Mouse (Mus musculus) testis, adult 2 months (tissue): ENCODE data around the gene Dcbld2. TPM values are rescaled to one million over a fixed set of nuclear protein-coding genes. Genes with fewer than 3 reads are reported as not detected.

Experiments
- H3K27ac ChIP-seq: fragments of 200-500 bp; 2 replicates; pipeline ENCODE4 v1.5.1; 2012; ENCODE audit warnings: low read depth, low read length; ENCODE audit not compliant: control insufficient read depth, insufficient read depth
- H3K27me3 ChIP-seq: fragments of 200-500 bp; 2 replicates; pipeline ENCODE4 v1.6.1; 2012; ENCODE audit warnings: mild to moderate bottlenecking, low read length, moderate library complexity; ENCODE audit not compliant: control insufficient read depth, insufficient read depth
- H3K36me3 ChIP-seq: fragments of 200-500 bp; 2 replicates; pipeline ENCODE4 v1.6.1; 2012; ENCODE audit warnings: mild to moderate bottlenecking, low read length; ENCODE audit not compliant: control insufficient read depth, insufficient read depth
- H3K4me1 ChIP-seq: fragments of 200-500 bp; 2 replicates; pipeline ENCODE4 v1.6.1; 2012; ENCODE audit warnings: low read length; ENCODE audit not compliant: control insufficient read depth, insufficient read depth
- H3K4me3 ChIP-seq: fragments of 200-500 bp; 2 replicates; pipeline ENCODE4 v1.5.1; 2012; ENCODE audit warnings: low read depth, mild to moderate bottlenecking, low read length, moderate library complexity, mixed read lengths; ENCODE audit not compliant: control insufficient read depth
- CTCF ChIP-seq: fragments of 200-500 bp; IDR thresholded peaks from 2 replicates; pipeline ENCODE4 v1.5.1; 2012; ENCODE audit warnings: low read depth, mild to moderate bottlenecking, inconsistent platforms, low read length, moderate library complexity; ENCODE audit not compliant: control insufficient read depth, insufficient read depth, insufficient replicate concordance
- POLR2A ChIP-seq: fragments of 200-500 bp; IDR thresholded peaks from 2 replicates; pipeline ENCODE4 v1.6.1; 2012; ENCODE audit warnings: low read depth, mild to moderate bottlenecking, inconsistent platforms, low read length, moderate library complexity; ENCODE audit not compliant: control insufficient read depth
- polyA plus RNA-seq: library from polyadenylated mRNA; depleted of rRNA; stranded (reverse); fragments of >200 nt; gene quantifications from 2 replicates; pipeline ENCODE4 v1.2.3, GENCODE M21; 2012; rRNA removed

Dcbld2 gene
- polyA plus RNA-seq = 19.6 and 24.4 TPM in 2 replicates

DNA sequence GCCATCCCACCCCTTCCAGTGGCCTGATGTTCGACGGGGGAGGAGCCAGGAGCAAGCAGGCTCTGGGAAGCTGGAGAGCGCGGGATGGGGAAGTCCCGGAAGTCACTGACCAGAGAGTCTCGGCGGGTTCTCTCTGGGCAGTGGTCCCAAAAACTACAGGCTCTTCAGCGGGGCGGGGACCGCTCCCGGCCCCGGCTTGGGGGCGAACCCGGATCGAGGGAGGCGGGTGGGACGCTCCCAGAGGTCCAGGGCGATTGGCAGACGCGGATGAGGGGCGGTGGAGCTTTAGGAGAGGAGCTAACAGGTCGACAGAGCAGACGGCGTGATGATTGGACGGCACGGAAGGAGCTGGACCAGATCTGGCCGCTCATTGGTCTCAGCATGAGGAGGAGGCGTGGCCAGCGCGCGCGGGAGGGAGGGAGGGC lies at the start of gene Dcbld2:
TSS of gene Dcbld2 (plus strand) at position 382 of the 425 bp plus-strand sequence.
- Histone ChIP-seq H3K27ac (peak within 1 kb of the TSS; percentile 70), H3K36me3 (no peaks in the 10 kb centered on the region), H3K4me1 (no peaks in the 10 kb centered on the region), H3K4me3 (peak within 1 kb of the TSS; percentile 92), H3K27me3 (no peaks in the 10 kb centered on the region)
- TF ChIP-seq POLR2A (no peak), CTCF (no peak)

- Histone ChIP-seq H3K4me3 (no peak overlapping the region), H3K4me1 (no peaks in the 10 kb centered on the region), H3K27me3 (no peaks in the 10 kb centered on the region), H3K36me3 (no peaks in the 10 kb centered on the region), H3K27ac (no peak overlapping the region)
- TF ChIP-seq POLR2A (no peak), CTCF (no peak)
Observed at GRCm38 (mm10) chr16:58377170-58377569, 31.1 kb upstream of the Dcbld2 start.

GRCm38 (mm10) chr16:58377756-58378503 lies 30.3 kb upstream of the Dcbld2 start:
- H3K36me3 ChIP-seq = no peaks in the 10 kb centered on the region
- no peaks in the 10 kb centered on the region for H3K4me1 ChIP-seq
- no peak overlapping the region for H3K4me3 ChIP-seq
- H3K27me3 ChIP-seq = no peaks in the 10 kb centered on the region
- TF ChIP-seq CTCF (no peak), POLR2A (no peak)
- no peak overlapping the region for H3K27ac ChIP-seq

GRCm38 (mm10) chr16:58386241-58386757 lies 21.9 kb upstream of the Dcbld2 start:
- Histone ChIP-seq H3K4me1 (no peaks in the 10 kb centered on the region), H3K27ac (no peak overlapping the region), H3K27me3 (no peaks in the 10 kb centered on the region), H3K4me3 (no peak overlapping the region), H3K36me3 (no peaks in the 10 kb centered on the region)
- TF ChIP-seq POLR2A = no peak
- no peak for TF ChIP-seq CTCF

DNA sequence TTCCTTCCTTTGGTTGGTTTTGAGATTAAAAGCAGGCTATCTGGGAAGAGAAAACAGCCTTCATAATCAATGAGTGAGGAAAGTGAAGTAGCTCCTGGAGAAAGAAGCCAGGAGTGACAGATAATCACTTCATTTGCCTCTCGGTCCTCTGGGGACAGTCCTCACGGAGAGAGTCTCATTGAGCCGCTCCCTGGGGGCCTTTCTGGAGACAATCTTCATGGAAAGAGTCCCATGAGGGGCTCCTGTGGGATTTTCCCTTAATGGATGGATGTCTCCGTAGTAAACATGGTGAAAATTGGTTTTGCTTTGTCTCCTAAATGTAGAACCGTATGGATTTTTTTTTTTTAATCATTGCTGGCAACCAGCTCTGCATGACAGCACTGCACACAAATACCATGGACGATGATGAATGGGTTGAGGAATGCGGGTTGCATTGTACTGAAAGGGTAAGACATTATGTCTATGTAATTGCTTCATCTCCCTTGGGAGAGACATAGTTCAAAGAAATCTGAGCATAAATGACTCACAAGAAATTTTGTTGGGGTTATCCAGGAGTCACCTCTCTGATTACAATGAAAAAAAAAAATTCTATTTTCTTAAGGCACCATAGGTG lies 19.0 kb upstream of the Dcbld2 start:
- no peaks in the 10 kb centered on the region for H3K4me1 ChIP-seq
- no peak overlapping the region for H3K27ac ChIP-seq
- TF ChIP-seq POLR2A (no peak), CTCF (no peak)

DNA sequence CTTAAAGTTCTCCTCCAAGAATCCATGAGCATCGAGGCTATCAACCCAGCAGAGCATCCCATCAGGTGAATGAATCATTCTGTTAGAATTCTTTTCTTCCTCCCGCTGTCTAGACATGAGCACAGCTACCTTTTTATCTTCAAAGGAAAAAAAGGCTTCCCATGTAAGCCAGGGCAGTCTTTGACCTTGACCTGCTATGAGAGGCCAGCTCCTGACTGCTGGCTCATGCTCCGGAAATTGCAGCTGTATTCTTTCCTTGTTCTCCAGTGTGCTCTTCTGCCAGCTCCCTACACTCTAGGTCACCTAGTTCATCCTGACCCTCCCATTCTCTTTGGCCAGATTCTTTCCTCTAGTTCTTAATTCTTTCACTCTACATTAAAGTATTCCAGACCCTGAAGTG lies 15.2 kb upstream of the Dcbld2 start:
- Histone ChIP-seq H3K27me3 (no peaks in the 10 kb centered on the region), H3K4me1 (no peaks in the 10 kb centered on the region), H3K27ac (no peak overlapping the region), H3K4me3 (no peak overlapping the region), H3K36me3 (no peaks in the 10 kb centered on the region)
- no peak for TF ChIP-seq POLR2A
- no peak for TF ChIP-seq CTCF

More for the DNA sequence above, 19.0 kb upstream of the Dcbld2 start:
- Histone ChIP-seq H3K4me3 (no peak overlapping the region), H3K36me3 (no peaks in the 10 kb centered on the region), H3K27me3 (no peaks in the 10 kb centered on the region)

- Histone ChIP-seq H3K27ac (no peak overlapping the region), H3K27me3 (no peaks in the 10 kb centered on the region), H3K36me3 (no peaks in the 10 kb centered on the region), H3K4me3 (no peak overlapping the region), H3K4me1 (no peaks in the 10 kb centered on the region)
- TF ChIP-seq POLR2A (no peak), CTCF (no peak)
Observed at GRCm38 (mm10) chr16:58394156-58394555, 14.1 kb upstream of the Dcbld2 start.
